Mouse (Mus musculus) kidney, embryonic 14.5 days (tissue): ENCODE measurements at regions not wholly inside any gene's neighbourhood (a gene's known extent, or its start where the extent isn't known, plus 50 kb on each side); places are given as distances from the start of the nearest gene placed in this dataset.
A peak's percentile ranks its signal among the peaks of the same experiment; 100 is the strongest.

Experiments
- ATAC-seq: fragments of 200-750 bp; cut with Nextera tagmentation; 2 replicates; pipeline ENCODE4 v1.8.0; 2017; ENCODE audit warnings: moderate number of reproducible peaks, mild to moderate bottlenecking, moderate TSS enrichment, moderate library complexity; ENCODE audit not compliant: low FRiP score, low TSS enrichment
- H3K27ac ChIP-seq: fragments of 300-500 bp; sonication (generic); 2 replicates; pipeline ENCODE4 v1.5.1; 2014; ENCODE audit warnings: low read depth, mild to moderate bottlenecking, low read length, moderate library complexity, mixed read lengths
- H3K27me3 ChIP-seq: fragments of 300-500 bp; sonication (generic); 2 replicates; pipeline ENCODE4 v1.6.1; 2014; ENCODE audit warnings: mild to moderate bottlenecking, low read length; ENCODE audit not compliant: control insufficient read depth, insufficient read depth
- H3K36me3 ChIP-seq: fragments of 300-500 bp; sonication (generic); 2 replicates; pipeline ENCODE4 v1.6.1; 2014; ENCODE audit warnings: low read length, mixed read lengths; ENCODE audit not compliant: control insufficient read depth, insufficient read depth
- H3K4me1 ChIP-seq: fragments of 300-500 bp; sonication (generic); 2 replicates; pipeline ENCODE4 v1.6.1; 2014; ENCODE audit warnings: low read length, mixed read lengths; ENCODE audit not compliant: control insufficient read depth, insufficient read depth
- H3K4me2 ChIP-seq: fragments of 300-500 bp; sonication (generic); replicated peaks from 2 replicates; pipeline ENCODE4 v1.6.1; 2014; ENCODE audit warnings: low read depth, mild to moderate bottlenecking, low read length
- H3K4me3 ChIP-seq: fragments of 300-500 bp; sonication (generic); 2 replicates; pipeline ENCODE4 v1.5.1; 2014; ENCODE audit warnings: mild to moderate bottlenecking, low read length
- H3K9ac ChIP-seq: fragments of 300-500 bp; sonication (generic); 2 replicates; pipeline ENCODE4 v1.6.1; 2014; ENCODE audit warnings: low read depth, mild to moderate bottlenecking, low read length, moderate library complexity
- H3K9me3 ChIP-seq: fragments of 300-500 bp; sonication (generic); 2 replicates; pipeline ENCODE4 v1.6.1; 2016; ENCODE audit warnings: low read length; ENCODE audit not compliant: control insufficient read depth
- WGBS: fragments of 180-500 bp; shearing (Covaris S2); extraction: QIAGEN DNeasy Blood & Tissue Kit; methylation state at CpG from one replicate; pipeline ENCODE4 v1.1.7; 2014; 5-methylcytosine and 5-hydroxymethylcytosine counted together

GRCm38 (mm10) chr4:127442001-127442400, 84.0 kb upstream of the Gjb5 start:
- H3K9ac ChIP-seq, result no peak overlapping the region
- H3K27ac ChIP-seq, result no peak overlapping the region
- no peak overlapping the region for H3K4me3 ChIP-seq
- no peak overlapping the region for H3K4me2 ChIP-seq
- no peak for ATAC-seq
- 54% methylated on average over 4 of the region's 4 CpGs for WGBS
- H3K36me3 ChIP-seq, result no peaks in the 10 kb centered on the region
- no peaks in the 10 kb centered on the region for H3K27me3 ChIP-seq
- H3K4me1 ChIP-seq, result peaks cover 4% of the 10 kb centered on the region; the same call in 1 of the 2 replicates
- no peaks in the 10 kb centered on the region for H3K9me3 ChIP-seq

- 36% methylated on average over 7 of the region's 7 CpGs for whole genome bisulfite sequencing
- ATAC-seq, result no peak
Observed at GRCm38 (mm10) chr4:127440602-127441001, 82.6 kb upstream of the Gjb5 start.

GRCm38 (mm10) chr4:127435076-127435475, 77.1 kb upstream of the Gjb5 start:
- Histone ChIP-seq H3K4me1 (no peaks in the 10 kb centered on the region), H3K9me3 (no peaks in the 10 kb centered on the region), H3K9ac (no peak overlapping the region), H3K27ac (no peak overlapping the region), H3K4me3 (no peak overlapping the region), H3K4me2 (no peak overlapping the region), H3K36me3 (no peaks in the 10 kb centered on the region), H3K27me3 (no peaks in the 10 kb centered on the region)
- 21% methylated on average over 7 of the region's 8 CpGs for WGBS
- no peak for ATAC-seq

More at GRCm38 (mm10) chr4:127440602-127441001, 82.6 kb upstream of the Gjb5 start:
- H3K27me3 ChIP-seq, result no peaks in the 10 kb centered on the region
- H3K9ac ChIP-seq, result no peak overlapping the region
- no peak overlapping the region for H3K4me2 ChIP-seq
- H3K36me3 ChIP-seq, result no peaks in the 10 kb centered on the region
- H3K27ac ChIP-seq, result no peak overlapping the region
- peaks cover 4% of the 10 kb centered on the region; the same call in 1 of the 2 replicates for H3K4me1 ChIP-seq
- H3K9me3 ChIP-seq, result no peaks in the 10 kb centered on the region
- no peak overlapping the region for H3K4me3 ChIP-seq

- Histone ChIP-seq H3K4me2 (no peak overlapping the region), H3K4me1 (no peaks in the 10 kb centered on the region), H3K9me3 (no peaks in the 10 kb centered on the region), H3K27ac (no peak overlapping the region), H3K9ac (no peak overlapping the region), H3K27me3 (no peaks in the 10 kb centered on the region), H3K4me3 (no peak overlapping the region), H3K36me3 (no peaks in the 10 kb centered on the region)
- WGBS, result 14% methylated on average over 1 of the region's 1 CpGs
- no peak for ATAC-seq
Observed at GRCm38 (mm10) chr4:127430237-127430636, 72.3 kb upstream of the Gjb5 start.

GRCm38 (mm10) chr4:127429748-127430147, 71.8 kb upstream of the Gjb5 start:
- no peak overlapping the region for H3K4me3 ChIP-seq
- WGBS, result 50% methylated on average over 1 of the region's 1 CpGs
- H3K27ac ChIP-seq, result no peak overlapping the region
- no peaks in the 10 kb centered on the region for H3K36me3 ChIP-seq
- no peaks in the 10 kb centered on the region for H3K27me3 ChIP-seq
- H3K4me1 ChIP-seq, result no peaks in the 10 kb centered on the region
- H3K4me2 ChIP-seq, result no peak overlapping the region
- H3K9ac ChIP-seq, result no peak overlapping the region
- no peaks in the 10 kb centered on the region for H3K9me3 ChIP-seq
- no peak for ATAC-seq

- no peaks in the 10 kb centered on the region for H3K27me3 ChIP-seq
- no peak overlapping the region for H3K27ac ChIP-seq
- H3K9me3 ChIP-seq, result no peaks in the 10 kb centered on the region
- no peak overlapping the region for H3K9ac ChIP-seq
- H3K4me2 ChIP-seq, result no peak overlapping the region
- peaks cover 5% of the 10 kb centered on the region; the same call in 1 of the 2 replicates for H3K4me1 ChIP-seq
- no peak overlapping the region for H3K4me3 ChIP-seq
- ATAC-seq, result no peak
- WGBS, result 88% methylated on average over 7 of the region's 7 CpGs
- no peaks in the 10 kb centered on the region for H3K36me3 ChIP-seq
Observed at GRCm38 (mm10) chr4:127423855-127424254, 65.9 kb upstream of the Gjb5 start.

- H3K4me1 ChIP-seq, result peaks cover 5% of the 10 kb centered on the region; the same call in 1 of the 2 replicates
- H3K27me3 ChIP-seq, result no peaks in the 10 kb centered on the region; the same call in 1 of the 2 replicates
- 92% methylated on average over 6 of the region's 6 CpGs for WGBS
- no peak overlapping the region for H3K27ac ChIP-seq
- no peaks in the 10 kb centered on the region for H3K36me3 ChIP-seq
- ATAC-seq, result no peak
- no peak overlapping the region for H3K9ac ChIP-seq
- H3K4me2 ChIP-seq, result no peak overlapping the region
- H3K9me3 ChIP-seq, result no peaks in the 10 kb centered on the region
- H3K4me3 ChIP-seq, result no peak overlapping the region
Observed at GRCm38 (mm10) chr4:127421927-127422450, 64.0 kb upstream of the Gjb5 start.

GRCm38 (mm10) chr4:127421129-127421528, 63.1 kb upstream of the Gjb5 start:
- ATAC-seq, result no peak
- Histone ChIP-seq H3K4me1 (peaks cover 5% of the 10 kb centered on the region; the same call in 1 of the 2 replicates), H3K27me3 (no peaks in the 10 kb centered on the region; the same call in 1 of the 2 replicates), H3K27ac (no peak overlapping the region), H3K36me3 (no peaks in the 10 kb centered on the region), H3K4me3 (no peak overlapping the region), H3K9ac (no peak overlapping the region), H3K9me3 (no peaks in the 10 kb centered on the region), H3K4me2 (no peak overlapping the region)
- 64% methylated on average over 5 of the region's 5 CpGs for WGBS

GRCm38 (mm10) chr4:127419786-127420120, 61.8 kb upstream of the Gjb5 start:
- Histone ChIP-seq H3K4me2 (peak overlapping the region; percentile 26), H3K9me3 (no peaks in the 10 kb centered on the region), H3K36me3 (no peaks in the 10 kb centered on the region), H3K27ac (peak overlapping the region; percentile 11; the same call in 1 of the 2 replicates), H3K27me3 (no peaks in the 10 kb centered on the region; the same call in 1 of the 2 replicates), H3K4me1 (peaks cover 5% of the 10 kb centered on the region; the same call in 1 of the 2 replicates), H3K9ac (no peak overlapping the region), H3K4me3 (no peak overlapping the region)
- WGBS, result 42% methylated on average over 8 of the region's 8 CpGs
- no peak for ATAC-seq
